Mouse (Mus musculus): ENCODE results near the gene Olfr601. TPM values are rescaled to one million over a fixed set of nuclear protein-coding genes. Genes with fewer than 3 reads are reported as not detected.
"Not testable (repeated sequence)": the region's sequence is repeated elsewhere in the genome, so short reads cannot be mapped to it uniquely, and the experiment has no call there.

Gene Olfr601
- total RNA-seq (2015) (not detected in 2 replicates), total RNA-seq (2017) (not detected in 2 replicates)

- no peak for ATAC-seq (replicated peaks; ENCODE audit: poor library complexity)
Measured at GRCm38 (mm10) chr7:103362555-103362954, at the start of gene Olfr601. Gene Olfr601 (minus strand): TSS chr7:103362655.

- ATAC-seq (replicated peaks; ENCODE audit: poor library complexity), result not testable (repeated sequence)
Measured at GRCm38 (mm10) chr7:103406521-103407055, 44.1 kb upstream of the Olfr601 start.

- ATAC-seq (replicated peaks; ENCODE audit: poor library complexity), result no peak
Measured at GRCm38 (mm10) chr7:103398981-103399380, 36.5 kb upstream of the Olfr601 start.

- no peak for ATAC-seq (replicated peaks; ENCODE audit: poor library complexity)
Measured at GRCm38 (mm10) chr7:103397758-103398157, 35.3 kb upstream of the Olfr601 start.

GRCm38 (mm10) chr7:103386077-103386476 lies 23.6 kb upstream of the Olfr601 start, which contains the start of gene Olfr603:
Gene Olfr603 (minus strand): TSS chr7:103386177.
- no peak for ATAC-seq (replicated peaks; ENCODE audit: poor library complexity)

GRCm38 (mm10) chr7:103349569-103349968 lies 12.9 kb downstream of the Olfr601 start, which contains the start of gene Olfr600:
Gene Olfr600 (minus strand): TSS chr7:103349669.
- ATAC-seq (replicated peaks; ENCODE audit: poor library complexity), result no peak

GRCm38 (mm10) chr7:103335617-103336016 lies 26.8 kb downstream of the Olfr601 start, which contains the start of gene Olfr599:
Gene Olfr599 (plus strand): TSS chr7:103335917.
- no peak for ATAC-seq (replicated peaks; ENCODE audit: poor library complexity)

- ATAC-seq (replicated peaks; ENCODE audit: poor library complexity), result no peak
Measured at GRCm38 (mm10) chr7:103323268-103323667, 39.2 kb downstream of the Olfr601 start, which contains the start of gene Olfr598. Gene Olfr598 (plus strand): TSS chr7:103323568.

- not testable (repeated sequence) for ATAC-seq (replicated peaks; ENCODE audit: poor library complexity)
Measured at GRCm38 (mm10) chr7:103316015-103316414, 46.4 kb downstream of the Olfr601 start, which contains the start of gene Olfr597. Gene Olfr597 (plus strand): TSS chr7:103316315.

Other genes starting within 250 kb of the Olfr601 start
- not detected in 2 replicates for gene Olfr586, start 237.0 kb downstream of the Olfr601 start, total RNA-seq (2015)
- gene Olfr586, start 237.0 kb downstream of the Olfr601 start, total RNA-seq (2017), result not detected in 2 replicates
- gene Olfr588-ps1, start 221.8 kb downstream of the Olfr601 start, total RNA-seq (2015), result not detected in 2 replicates
- not detected in 2 replicates for gene Olfr588-ps1, start 221.8 kb downstream of the Olfr601 start, total RNA-seq (2017)
- gene Olfr589, start 206.3 kb downstream of the Olfr601 start, total RNA-seq (2015), result not detected in 2 replicates
- gene Olfr589, start 206.3 kb downstream of the Olfr601 start, total RNA-seq (2017), result not detected in 2 replicates
- gene Olfr591, start 184.3 kb downstream of the Olfr601 start, total RNA-seq (2015), result not detected in 2 replicates
- not detected in 2 replicates for gene Olfr591, start 184.3 kb downstream of the Olfr601 start, total RNA-seq (2017)
- gene Olfr592, start 177.9 kb downstream of the Olfr601 start, total RNA-seq (2015), result not detected in 2 replicates
- not detected in 2 replicates for gene Olfr592, start 177.9 kb downstream of the Olfr601 start, total RNA-seq (2017)
- not detected in 2 replicates for gene Olfr593, start 150.8 kb downstream of the Olfr601 start, total RNA-seq (2015)
- not detected in 2 replicates for gene Olfr593, start 150.8 kb downstream of the Olfr601 start, total RNA-seq (2017)
- not detected in 2 replicates for gene Olfr594, start 145.7 kb downstream of the Olfr601 start, total RNA-seq (2015)
- not detected in 2 replicates for gene Olfr594, start 145.7 kb downstream of the Olfr601 start, total RNA-seq (2017)
- gene Usp17ld, start 110.2 kb downstream of the Olfr601 start, total RNA-seq (2015), result not detected in 2 replicates
- gene Usp17ld, start 110.2 kb downstream of the Olfr601 start, total RNA-seq (2017), result not detected in 2 replicates
- gene Olfr596, start 57.0 kb downstream of the Olfr601 start, total RNA-seq (2015), result not detected in 2 replicates
- gene Olfr596, start 57.0 kb downstream of the Olfr601 start, total RNA-seq (2017), result not detected in 2 replicates
- gene Olfr597, start 46.3 kb downstream of the Olfr601 start, total RNA-seq (2015), result not detected in 2 replicates
- gene Olfr597, start 46.3 kb downstream of the Olfr601 start, total RNA-seq (2017), result not detected in 2 replicates
- gene Olfr598, start 39.1 kb downstream of the Olfr601 start, total RNA-seq (2015), result not detected in 2 replicates
- not detected in 2 replicates for gene Olfr598, start 39.1 kb downstream of the Olfr601 start, total RNA-seq (2017)
- gene Olfr599, start 26.7 kb downstream of the Olfr601 start, total RNA-seq (2015), result not detected in 2 replicates
- not detected in 2 replicates for gene Olfr599, start 26.7 kb downstream of the Olfr601 start, total RNA-seq (2017)
- gene Olfr600, start 13.0 kb downstream of the Olfr601 start, total RNA-seq (2015), result not detected in 2 replicates
- gene Olfr600, start 13.0 kb downstream of the Olfr601 start, total RNA-seq (2017), result not detected in 2 replicates
- not detected in 2 replicates for gene Olfr603, start 23.5 kb upstream of the Olfr601 start, total RNA-seq (2015)
- not detected in 2 replicates for gene Olfr603, start 23.5 kb upstream of the Olfr601 start, total RNA-seq (2017)
- not detected in 2 replicates for gene Usp17lc, start 52.4 kb upstream of the Olfr601 start, total RNA-seq (2015)
- gene Usp17lc, start 52.4 kb upstream of the Olfr601 start, total RNA-seq (2017), result not detected in 2 replicates
- not detected in 2 replicates for gene Olfr605, start 82.8 kb upstream of the Olfr601 start, total RNA-seq (2015)
- gene Olfr605, start 82.8 kb upstream of the Olfr601 start, total RNA-seq (2017), result not detected in 2 replicates
- not detected in 2 replicates for gene Olfr606, start 86.4 kb upstream of the Olfr601 start, total RNA-seq (2015)
- not detected in 2 replicates for gene Olfr606, start 86.4 kb upstream of the Olfr601 start, total RNA-seq (2017)
- not detected in 2 replicates for gene Olfr607, start 101.5 kb upstream of the Olfr601 start, total RNA-seq (2015)
- not detected in 2 replicates for gene Olfr607, start 101.5 kb upstream of the Olfr601 start, total RNA-seq (2017)
- not detected in 2 replicates for gene Olfr608, start 107.2 kb upstream of the Olfr601 start, total RNA-seq (2015)
- gene Olfr608, start 107.2 kb upstream of the Olfr601 start, total RNA-seq (2017), result not detected in 2 replicates
- not detected in 2 replicates for gene Olfr609, start 135.4 kb upstream of the Olfr601 start, total RNA-seq (2015)
- not detected in 2 replicates for gene Olfr609, start 135.4 kb upstream of the Olfr601 start, total RNA-seq (2017)
- not detected in 2 replicates for gene Olfr610, start 149.5 kb upstream of the Olfr601 start, total RNA-seq (2015)
- not detected in 2 replicates for gene Olfr610, start 149.5 kb upstream of the Olfr601 start, total RNA-seq (2017)
- not detected in 2 replicates for gene Olfr611, start 158.2 kb upstream of the Olfr601 start, total RNA-seq (2015)
- gene Olfr611, start 158.2 kb upstream of the Olfr601 start, total RNA-seq (2017), result not detected in 2 replicates
- gene Olfr612, start 180.1 kb upstream of the Olfr601 start, total RNA-seq (2015), result not detected in 2 replicates
- not detected in 2 replicates for gene Olfr612, start 180.1 kb upstream of the Olfr601 start, total RNA-seq (2017)
- gene Olfr613, start 185.4 kb upstream of the Olfr601 start, total RNA-seq (2015), result not detected in 2 replicates
- gene Olfr613, start 185.4 kb upstream of the Olfr601 start, total RNA-seq (2017), result not detected in 2 replicates
- not detected in 2 replicates for gene Olfr615, start 193.4 kb upstream of the Olfr601 start, total RNA-seq (2015)
- gene Olfr615, start 193.4 kb upstream of the Olfr601 start, total RNA-seq (2017), result not detected in 2 replicates
- not detected in 2 replicates for gene Olfr616, start 206.5 kb upstream of the Olfr601 start, total RNA-seq (2015)
- gene Olfr616, start 206.5 kb upstream of the Olfr601 start, total RNA-seq (2017), result not detected in 2 replicates
- not detected in 2 replicates for gene Olfr617, start 210.4 kb upstream of the Olfr601 start, total RNA-seq (2015)
- gene Olfr617, start 210.4 kb upstream of the Olfr601 start, total RNA-seq (2017), result not detected in 2 replicates
- not detected in 2 replicates for gene Olfr618, start 227.4 kb upstream of the Olfr601 start, total RNA-seq (2015)
- not detected in 2 replicates for gene Olfr618, start 227.4 kb upstream of the Olfr601 start, total RNA-seq (2017)
- not detected in 2 replicates for gene Olfr619, start 237.9 kb upstream of the Olfr601 start, total RNA-seq (2015)
- gene Olfr619, start 237.9 kb upstream of the Olfr601 start, total RNA-seq (2017), result not detected in 2 replicates
- not detected in 2 replicates for gene Olfr620, start 249.9 kb upstream of the Olfr601 start, total RNA-seq (2015)
- gene Olfr620, start 249.9 kb upstream of the Olfr601 start, total RNA-seq (2017), result not detected in 2 replicates